Mouse (Mus musculus): ENCODE results near the gene Vmn1r151.
"Not testable (repeated sequence)": the region's sequence is repeated elsewhere in the genome, so short reads cannot be mapped to it uniquely, and the experiment has no call there.

Gene Vmn1r151

GRCm38 (mm10) chr7:22499578-22499977 lies at the start of gene Vmn1r151:
Gene Vmn1r151 (minus strand): TSS chr7:22499678.
- not testable (repeated sequence) for DNase-seq (ENCODE audit: low spot score in 2 of 2)

DNA sequence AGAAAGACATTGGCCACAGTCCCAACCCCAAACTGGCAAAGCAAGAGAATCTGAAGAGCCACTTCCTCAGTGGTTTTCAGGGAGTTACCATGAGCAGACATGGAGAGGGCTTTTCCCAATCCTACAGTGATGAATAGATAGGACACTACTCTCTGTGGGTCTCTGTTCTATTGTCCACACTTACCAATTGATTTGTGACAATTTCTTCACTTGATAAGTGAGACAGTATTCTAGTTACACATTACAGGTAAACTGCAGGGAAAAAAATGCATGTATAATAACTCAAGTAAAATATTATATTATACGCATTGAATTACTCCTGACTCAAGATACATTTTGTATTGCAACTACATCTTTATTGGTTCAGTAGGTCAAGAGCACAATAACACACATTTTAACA lies 35.3 kb upstream of the Vmn1r151 start, which contains the start of gene Gm8677:
TSS of gene Gm8677 (minus strand) at position 101 of the 400 bp plus-strand sequence.
- not testable (repeated sequence) for DNase-seq (ENCODE audit: low spot score in 2 of 2)

DNA sequence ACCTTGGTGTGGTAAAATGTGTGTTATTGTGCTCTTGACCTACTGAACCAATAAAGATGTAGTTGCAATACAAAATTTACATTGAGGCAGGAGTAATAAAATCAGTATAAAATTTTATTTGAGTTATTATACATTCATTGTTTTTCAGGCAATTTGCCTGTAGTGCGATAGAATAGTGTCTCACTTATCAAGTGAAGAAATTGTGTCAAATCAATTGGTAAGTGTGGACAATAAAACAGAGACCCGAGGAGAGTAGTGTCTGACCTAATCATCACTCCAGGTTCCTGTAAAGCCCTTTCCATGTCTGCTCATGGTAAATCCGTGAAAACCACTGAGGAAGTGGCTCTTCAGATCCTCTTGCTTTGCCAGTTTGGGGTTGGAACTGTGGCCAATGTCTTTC lies 23.2 kb upstream of the Vmn1r151 start, which contains the start of gene Vmn1r152:
TSS of gene Vmn1r152 (plus strand) at position 301 of the 400 bp plus-strand sequence.
- not testable (repeated sequence) for DNase-seq (ENCODE audit: low spot score in 2 of 2)

DNA sequence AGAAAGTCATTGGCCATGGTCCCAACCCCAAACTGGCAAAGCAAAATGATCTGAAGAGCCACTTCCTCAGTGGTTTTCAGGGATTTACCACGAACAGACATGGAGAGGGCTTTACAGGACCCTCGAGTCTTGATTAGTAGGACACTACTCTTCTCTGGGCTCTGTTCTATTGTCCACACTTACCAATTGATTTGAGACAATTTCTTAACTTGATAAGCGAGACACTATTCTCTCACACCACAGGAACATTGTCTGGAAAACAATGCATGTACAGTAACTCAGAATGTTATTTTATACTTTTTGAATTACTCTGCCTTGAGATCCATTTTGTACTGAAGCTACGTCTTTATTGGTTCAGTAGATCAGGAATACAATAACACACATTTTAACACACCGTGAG lies 35.5 kb downstream of the Vmn1r151 start, which contains the start of gene Gm10665:
TSS of gene Gm10665 (minus strand) at position 101 of the 400 bp plus-strand sequence.
- not testable (repeated sequence) for DNase-seq (ENCODE audit: low spot score in 2 of 2)

Data from heart, adult 9 months (tissue).